Mouse (Mus musculus): ENCODE data around the gene Bcat2.

The Bcat2 gene

GRCm38 (mm10) chr7:45627261-45627660, 57.3 kb downstream of the Bcat2 start, which contains the start of gene Rasip1:
TSS of gene Rasip1 (plus strand) at chr7:45627488.
- no peak for DNase-seq

- peak; percentile 85 to 87 for DNase-seq
Observed at GRCm38 (mm10) chr7:45628364-45629294, 58.7 kb downstream of the Bcat2 start.

GRCm38 (mm10) chr7:45630064-45630907, 60.3 kb downstream of the Bcat2 start:
- DNase-seq: no peak

GRCm38 (mm10) chr7:45632499-45632898, 62.5 kb downstream of the Bcat2 start:
- no peak for DNase-seq

GRCm38 (mm10) chr7:45634946-45635681, 65.2 kb downstream of the Bcat2 start:
- DNase-seq: no peak

GRCm38 (mm10) chr7:45635711-45636688, 66.0 kb downstream of the Bcat2 start:
- no peak for DNase-seq

GRCm38 (mm10) chr7:45637710-45638109, 67.8 kb downstream of the Bcat2 start:
- DNase-seq: no peak

GRCm38 (mm10) chr7:45638623-45639401, 68.9 kb downstream of the Bcat2 start:
- DNase-seq: no peak
